Comparison of ENCODE assay signal across 25 mouse cellular contexts in the genomic region with DNA sequence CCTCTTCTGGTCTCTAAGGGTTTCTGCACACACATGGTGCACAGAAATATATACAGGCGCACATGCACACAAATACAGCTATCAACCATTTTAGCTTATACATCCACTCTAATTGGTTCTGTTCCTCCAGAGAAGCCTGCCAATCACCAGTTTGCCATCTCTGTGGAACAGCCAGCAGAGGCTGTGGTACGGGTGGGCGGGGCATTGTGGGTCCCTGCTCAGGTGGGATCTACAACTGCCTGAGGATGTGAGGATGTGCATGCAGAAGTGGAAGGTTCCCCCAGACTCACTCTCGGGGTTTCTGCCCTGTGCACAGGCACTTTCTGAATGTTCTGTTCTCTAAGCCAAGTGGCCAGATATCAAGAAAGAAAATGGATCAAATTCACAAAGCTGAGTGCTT. TPM values are rescaled to one million over a fixed set of nuclear protein-coding genes. Genes with fewer than 3 reads are reported as not detected.
DNase-seq lines count a peak whose midpoint lies in the region; ATAC-seq lines count a peak whose summit lies in the region.
"Had no signal": no experiment of that assay in that cellular context is flagged by ENCODE, and none has a peak within 500 bp of the region (broad histone marks: within the 10 kb centered on the region; RNA-seq: fewer than 3 reads in every experiment).

No protein-coding gene starts in this region.

- H3K4me2 ChIP-seq in midbrain, embryonic 15.5 days: peak overlapping the region; percentile 31; the same call in 1 of the 2 replicates
- H3K4me2 ChIP-seq in forebrain, embryonic 11.5 days (ENCODE audit: low read depth, low read length, severe bottlenecking): no peak overlapping the region
- H3K4me2 ChIP-seq in forebrain, embryonic 16.5 days (ENCODE audit: low read length): peak overlapping the region; percentile 47; the same call in 1 of the 2 replicates
- H3K4me2 ChIP-seq: heart, embryonic 12.5 days; kidney, embryonic 15.5 days; limb, embryonic 13.5 days; liver, embryonic 11.5 days; lung, embryonic 15.5 days; midbrain, embryonic 11.5 days had no signal

- H3K9me3 ChIP-seq in midbrain, embryonic 15.5 days: no peaks in the 10 kb centered on the region
- peaks cover 12% of the 10 kb centered on the region for H3K9me3 ChIP-seq in midbrain, embryonic 10.5 days (replicated peaks)
- peaks cover 11% of the 10 kb centered on the region for H3K9me3 ChIP-seq in forebrain, embryonic 11.5 days (ENCODE audit: control insufficient read depth, low read length)
- H3K9me3 ChIP-seq in forebrain, embryonic 16.5 days (ENCODE audit: control insufficient read depth, low read length): peaks cover 6% of the 10 kb centered on the region
- H3K9me3 ChIP-seq: kidney, embryonic 15.5 days; lung, embryonic 15.5 days had no signal

- H3K4me1 ChIP-seq in midbrain, embryonic 15.5 days: peaks cover 26% of the 10 kb centered on the region
- peaks cover 29% of the 10 kb centered on the region for H3K4me1 ChIP-seq in midbrain, embryonic 10.5 days
- H3K4me1 ChIP-seq in forebrain, embryonic 11.5 days (replicated peaks; ENCODE audit: control insufficient read depth, insufficient read depth, low read length): peaks cover 23% of the 10 kb centered on the region
- H3K4me1 ChIP-seq in forebrain, embryonic 16.5 days (replicated peaks; ENCODE audit: control insufficient read depth, insufficient read depth, low read length): peaks cover 33% of the 10 kb centered on the region

- H3K36me3 ChIP-seq in midbrain, embryonic 15.5 days (replicated peaks): no peaks in the 10 kb centered on the region
- H3K36me3 ChIP-seq in midbrain, embryonic 10.5 days: 0 out of 2 replicates have a peak, but pooled peaks cover 8% of the 10 kb centered on the region
- no peaks in the 10 kb centered on the region for H3K36me3 ChIP-seq in forebrain, embryonic 11.5 days (ENCODE audit: control insufficient read depth, insufficient read depth, low read length)
- H3K36me3 ChIP-seq in forebrain, embryonic 16.5 days (ENCODE audit: control insufficient read depth, insufficient read depth): no peaks in the 10 kb centered on the region
- H3K36me3 ChIP-seq: embryonic facial prominence, embryonic 13.5 days; heart, embryonic 12.5 days; kidney, embryonic 15.5 days; limb, embryonic 13.5 days; lung, embryonic 15.5 days had no signal

- no peak overlapping the region for H3K4me3 ChIP-seq in midbrain, embryonic 15.5 days
- H3K4me3 ChIP-seq in midbrain, embryonic 10.5 days: no peak overlapping the region
- no peak overlapping the region for H3K4me3 ChIP-seq in forebrain, embryonic 11.5 days (ENCODE audit: low read depth, low read length)
- no peak overlapping the region for H3K4me3 ChIP-seq in forebrain, embryonic 16.5 days (replicated peaks; ENCODE audit: low read length)
- H3K4me3 ChIP-seq: embryonic facial prominence, embryonic 13.5 days; heart, embryonic 12.5 days; kidney, embryonic 15.5 days; limb, embryonic 13.5 days; lung, embryonic 15.5 days had no signal

- DNase-seq in midbrain, embryonic 10.5 days (ENCODE audit: low spot score): no peak
- DNase-seq in ZHBTc4 (ENCODE audit: low read depth, low spot score): peak; percentile 36
- DNase-seq in forebrain, embryonic 11.5 days (ENCODE audit: low spot score): peak; percentile 75
- DNase-seq in heart, adult 11 months: no peak
- no peak for DNase-seq in urinary bladder, adult 18-20 months (ENCODE audit: low spot score in 2 of 2)
- DNase-seq: adrenal gland, postnatal 10 days; B cell, adult 2 months; cerebellum, adult 8-10 months; cerebellum, postnatal 36 days; gastrocnemius, postnatal 10 days; heart, postnatal 4 days; kidney, adult 11 months; kidney, postnatal 25 days; spleen, adult 18-20 months; thymus, postnatal 14 days had no signal

- peak overlapping the region; percentile 23; the same call in 1 of the 2 replicates for H3K27ac ChIP-seq in midbrain, embryonic 15.5 days
- no peak overlapping the region for H3K27ac ChIP-seq in midbrain, embryonic 10.5 days (replicated peaks)
- peak overlapping the region; percentile 41; the same call in 1 of the 2 replicates for H3K27ac ChIP-seq in forebrain, embryonic 11.5 days (ENCODE audit: low read depth, low read length)
- peak overlapping the region; percentile 71 for H3K27ac ChIP-seq in forebrain, embryonic 16.5 days (ENCODE audit: low read length)
- H3K27ac ChIP-seq: embryonic facial prominence, embryonic 13.5 days; kidney, embryonic 15.5 days; limb, embryonic 13.5 days; lung, embryonic 15.5 days had no signal

- H3K27me3 ChIP-seq in midbrain, embryonic 15.5 days (replicated peaks): no peaks in the 10 kb centered on the region
- no peaks in the 10 kb centered on the region for H3K27me3 ChIP-seq in midbrain, embryonic 10.5 days (ENCODE audit: low read depth, poor library complexity, severe bottlenecking)
- H3K27me3 ChIP-seq in forebrain, embryonic 11.5 days (ENCODE audit: control insufficient read depth, insufficient read depth, low read length): peaks cover 3% of the 10 kb centered on the region; the same call in 1 of the 2 replicates
- H3K27me3 ChIP-seq in forebrain, embryonic 16.5 days (replicated peaks; ENCODE audit: control insufficient read depth, insufficient read depth, low read length): no peaks in the 10 kb centered on the region
- H3K27me3 ChIP-seq: embryonic facial prominence, embryonic 13.5 days; heart, embryonic 12.5 days; kidney, embryonic 15.5 days; limb, embryonic 13.5 days; lung, embryonic 15.5 days had no signal

- ATAC-seq in midbrain, embryonic 15.5 days (replicated peaks): no peak
- peak; percentile 31; the same call in 1 of the 2 replicates for ATAC-seq in forebrain, embryonic 11.5 days (replicated peaks; ENCODE audit: low FRiP score)
- ATAC-seq in forebrain, embryonic 16.5 days: no peak

- H3K9ac ChIP-seq in midbrain, embryonic 15.5 days: no peak overlapping the region
- no peak overlapping the region for H3K9ac ChIP-seq in forebrain, embryonic 11.5 days (ENCODE audit: low read length)
- H3K9ac ChIP-seq in forebrain, embryonic 16.5 days (replicated peaks; ENCODE audit: low read depth, low read length): no peak overlapping the region
- H3K9ac ChIP-seq: embryonic facial prominence, embryonic 13.5 days; heart, embryonic 12.5 days; kidney, embryonic 15.5 days; limb, embryonic 13.5 days; lung, embryonic 15.5 days had no signal

- 90% methylated on average over 4 of the region's 4 CpGs for WGBS in midbrain, embryonic 15.5 days
- WGBS in midbrain, embryonic 10.5 days: 87% methylated on average over 4 of the region's 4 CpGs
- WGBS in forebrain, embryonic 11.5 days: 72% methylated on average over 4 of the region's 4 CpGs
- WGBS in forebrain, embryonic 16.5 days: 47% methylated on average over 4 of the region's 4 CpGs

RNA-seq across cellular contexts. Expression of gene Ccdc60, which starts 10.8 kb away (rescaled TPM):
- polyA plus RNA-seq in midbrain, embryonic 15.5 days (2015; fragmentation: Nextera tagmentation; extraction: Ambion mirVana): 2.6 and 3.1 TPM in 2 replicates
- polyA plus RNA-seq in midbrain, embryonic 10.5 days (2016; fragmentation: Nextera tagmentation; extraction: Ambion mirVana): 1.7 and 2.1 TPM in 2 replicates
- polyA plus RNA-seq in forebrain, embryonic 11.5 days (2014; fragmentation: Nextera tagmentation; extraction: Ambion mirVana): 0.92 and 1.6 TPM in 2 replicates
- polyA plus RNA-seq in forebrain, embryonic 16.5 days (2015; fragmentation: Nextera tagmentation; extraction: Ambion mirVana): 0.78 and 0.92 TPM in 2 replicates
- polyA plus RNA-seq: liver, embryonic 16.5 days had no signal

Comparison
In these comparisons a context has a peak if more than half of its experiments do, and no peak if none do; other contexts are left out.
1. DNase-seq: peak in ZHBTc4 (single experiment) and forebrain, embryonic 11.5 days (single experiment); none in midbrain, embryonic 10.5 days (single experiment), heart, adult 11 months (single experiment) and urinary bladder, adult 18-20 months (0 of 2).